Mouse (Mus musculus) kidney, embryonic 14.5 days (tissue): ENCODE results near the gene Sms. TPM values are rescaled to one million over a fixed set of nuclear protein-coding genes. Genes with fewer than 3 reads are reported as not detected.

Experiments used
- ATAC-seq: fragments of 200-750 bp; cut with Nextera tagmentation; 2 replicates; pipeline ENCODE4 v1.8.0; 2017; ENCODE audit warnings: moderate number of reproducible peaks, mild to moderate bottlenecking, moderate TSS enrichment, moderate library complexity; ENCODE audit not compliant: low FRiP score, low TSS enrichment
- H3K27ac ChIP-seq: fragments of 300-500 bp; sonication (generic); 2 replicates; pipeline ENCODE4 v1.5.1; 2014; ENCODE audit warnings: low read depth, mild to moderate bottlenecking, low read length, moderate library complexity, mixed read lengths
- H3K27me3 ChIP-seq: fragments of 300-500 bp; sonication (generic); 2 replicates; pipeline ENCODE4 v1.6.1; 2014; ENCODE audit warnings: mild to moderate bottlenecking, low read length; ENCODE audit not compliant: control insufficient read depth, insufficient read depth
- H3K36me3 ChIP-seq: fragments of 300-500 bp; sonication (generic); 2 replicates; pipeline ENCODE4 v1.6.1; 2014; ENCODE audit warnings: low read length, mixed read lengths; ENCODE audit not compliant: control insufficient read depth, insufficient read depth
- H3K4me1 ChIP-seq: fragments of 300-500 bp; sonication (generic); 2 replicates; pipeline ENCODE4 v1.6.1; 2014; ENCODE audit warnings: low read length, mixed read lengths; ENCODE audit not compliant: control insufficient read depth, insufficient read depth
- H3K4me2 ChIP-seq: fragments of 300-500 bp; sonication (generic); replicated peaks from 2 replicates; pipeline ENCODE4 v1.6.1; 2014; ENCODE audit warnings: low read depth, mild to moderate bottlenecking, low read length
- H3K4me3 ChIP-seq: fragments of 300-500 bp; sonication (generic); 2 replicates; pipeline ENCODE4 v1.5.1; 2014; ENCODE audit warnings: mild to moderate bottlenecking, low read length
- H3K9ac ChIP-seq: fragments of 300-500 bp; sonication (generic); 2 replicates; pipeline ENCODE4 v1.6.1; 2014; ENCODE audit warnings: low read depth, mild to moderate bottlenecking, low read length, moderate library complexity
- H3K9me3 ChIP-seq: fragments of 300-500 bp; sonication (generic); 2 replicates; pipeline ENCODE4 v1.6.1; 2016; ENCODE audit warnings: low read length; ENCODE audit not compliant: control insufficient read depth
- WGBS: fragments of 180-500 bp; shearing (Covaris S2); extraction: QIAGEN DNeasy Blood & Tissue Kit; methylation state at CpG from one replicate; pipeline ENCODE4 v1.1.7; 2014; 5-methylcytosine and 5-hydroxymethylcytosine counted together
- polyA plus RNA-seq: library from polyadenylated mRNA; unstranded; fragments of >200 nt; fragmentation: Nextera tagmentation; extraction: Ambion mirVana; gene quantifications from 2 replicates; pipeline ENCODE4 v1.2.1, GENCODE M21; 2014

The Sms gene
- polyA plus RNA-seq, 1 experiment from 2014 or later, result 77.7 TPM

DNA sequence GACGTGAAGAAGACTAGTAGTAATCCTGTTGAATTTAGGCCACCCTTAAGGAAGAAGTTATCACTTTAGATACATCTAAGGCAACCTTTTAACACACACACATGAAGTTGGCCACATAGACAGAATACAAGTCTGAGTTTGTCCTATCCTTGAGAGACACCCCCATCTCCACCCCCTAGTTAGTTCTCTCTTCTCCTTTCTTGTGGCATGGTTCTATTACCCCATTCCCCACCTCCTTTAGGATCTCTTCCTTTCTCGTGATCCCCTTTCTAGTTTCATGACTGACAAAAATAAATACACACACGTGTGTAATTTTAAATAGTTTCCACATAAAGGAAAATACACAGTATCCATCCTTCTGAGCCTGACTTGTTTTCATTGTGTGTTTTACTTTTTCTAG lies 23.3 kb downstream of the Sms start:
- Histone ChIP-seq H3K9me3 (no peaks in the 10 kb centered on the region), H3K27me3 (no peaks in the 10 kb centered on the region), H3K27ac (no peak overlapping the region), H3K4me1 (no peaks in the 10 kb centered on the region), H3K36me3 (peaks cover 3% of the 10 kb centered on the region; the same call in 1 of the 2 replicates), H3K9ac (no peak overlapping the region), H3K4me3 (no peak overlapping the region), H3K4me2 (no peak overlapping the region)
- no peak for ATAC-seq
- 82% methylated on average over 3 of the region's 3 CpGs for WGBS

DNA sequence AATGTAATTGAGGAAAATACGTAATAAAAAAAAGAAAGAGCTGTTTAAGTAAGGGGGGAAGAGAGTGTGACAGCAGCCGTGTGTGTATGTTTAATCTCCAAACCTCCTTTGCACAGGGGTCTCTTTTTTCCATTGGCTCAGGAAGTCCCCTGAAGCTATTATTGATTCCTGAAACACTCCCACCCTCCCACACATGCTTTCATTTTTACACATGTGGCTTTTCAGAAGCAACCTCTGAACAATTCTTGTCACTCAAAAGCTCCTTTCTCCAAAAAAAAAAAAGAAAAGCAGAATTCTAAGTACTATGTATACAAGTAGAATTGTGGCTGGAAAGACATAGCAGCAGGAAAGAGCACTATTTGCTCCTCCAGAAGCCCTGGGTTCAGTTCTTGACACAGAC lies 24.0 kb downstream of the Sms start:
- H3K36me3 ChIP-seq, result peaks cover 3% of the 10 kb centered on the region; the same call in 1 of the 2 replicates
- no peak overlapping the region for H3K27ac ChIP-seq
- ATAC-seq, result no peak
- H3K4me3 ChIP-seq, result no peak overlapping the region
- H3K4me1 ChIP-seq, result no peaks in the 10 kb centered on the region
- WGBS, result 63% methylated on average over 2 of the region's 2 CpGs
- H3K9me3 ChIP-seq, result no peaks in the 10 kb centered on the region
- H3K4me2 ChIP-seq, result no peak overlapping the region
- no peak overlapping the region for H3K9ac ChIP-seq
- no peaks in the 10 kb centered on the region for H3K27me3 ChIP-seq

DNA sequence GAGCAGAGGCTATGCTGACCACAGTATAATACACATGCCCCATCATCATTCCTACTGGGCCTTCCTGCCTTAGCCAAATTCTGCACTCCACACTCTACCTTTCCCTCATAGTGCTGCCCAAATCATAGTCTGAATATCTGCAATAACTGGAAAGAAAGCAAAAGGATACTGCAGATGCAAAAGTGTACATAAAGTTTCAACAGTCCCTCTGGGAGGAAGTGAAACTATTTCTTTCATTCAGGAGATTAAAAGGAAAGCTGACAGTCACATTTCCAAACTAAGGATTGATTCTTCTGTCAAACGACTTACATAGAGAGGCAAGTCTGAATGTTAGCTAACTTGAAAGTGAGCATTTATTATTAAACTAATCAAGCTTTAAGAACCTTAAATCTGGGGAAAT lies 26.1 kb downstream of the Sms start:
- Histone ChIP-seq H3K36me3 (peaks cover 3% of the 10 kb centered on the region; the same call in 1 of the 2 replicates), H3K4me1 (no peaks in the 10 kb centered on the region), H3K9me3 (no peaks in the 10 kb centered on the region), H3K4me2 (no peak overlapping the region), H3K27ac (no peak overlapping the region), H3K4me3 (no peak overlapping the region), H3K27me3 (no peaks in the 10 kb centered on the region), H3K9ac (no peak overlapping the region)
- no peak for ATAC-seq
- WGBS, result 86% methylated on average over 1 of the region's 1 CpGs

DNA sequence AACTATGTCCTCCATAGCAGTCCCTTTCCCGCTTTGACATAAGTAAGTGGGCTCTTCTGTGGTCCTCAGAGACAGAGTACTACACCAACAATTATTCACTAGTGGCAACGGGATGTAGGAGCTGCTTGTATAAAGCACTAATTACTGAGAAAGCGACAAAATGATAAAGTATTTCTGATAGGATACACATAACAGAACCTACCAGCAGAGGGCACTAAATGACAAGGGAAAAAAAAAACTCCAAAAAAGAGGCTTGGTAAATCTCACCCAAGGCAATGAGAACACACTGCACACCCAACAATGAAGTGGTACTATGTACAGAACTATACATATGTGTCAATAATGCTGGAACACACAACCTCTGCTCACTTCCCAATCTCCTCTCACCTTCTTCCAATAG lies 29.4 kb downstream of the Sms start:
- no peak overlapping the region for H3K4me3 ChIP-seq
- H3K27ac ChIP-seq, result no peak overlapping the region
- ATAC-seq, result no peak
- no peaks in the 10 kb centered on the region for H3K27me3 ChIP-seq
- no peaks in the 10 kb centered on the region for H3K9me3 ChIP-seq
- H3K4me2 ChIP-seq, result no peak overlapping the region
- WGBS, result 83% methylated on average over 3 of the region's 3 CpGs
- no peak overlapping the region for H3K9ac ChIP-seq
- H3K4me1 ChIP-seq, result no peaks in the 10 kb centered on the region
- H3K36me3 ChIP-seq, result no peaks in the 10 kb centered on the region; the same call in 1 of the 2 replicates

DNA sequence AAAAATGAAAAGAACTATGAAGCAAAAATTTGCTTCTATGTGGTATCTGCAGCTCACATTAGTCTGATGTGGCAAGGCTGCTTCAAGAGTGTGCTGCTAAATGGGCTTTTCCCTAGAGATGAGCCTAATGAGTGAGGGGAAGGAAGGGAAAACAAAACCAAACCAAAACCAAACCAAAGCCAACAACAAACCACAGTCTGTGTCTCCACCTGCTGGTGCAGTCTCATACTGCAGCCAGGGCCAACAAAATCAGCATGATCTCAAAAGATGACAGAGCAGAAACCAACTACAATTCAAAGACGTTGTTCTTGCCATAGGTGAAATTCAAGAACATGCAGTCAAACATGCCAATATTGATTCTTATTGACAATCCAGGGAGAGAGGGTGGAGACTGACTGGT lies 37.7 kb downstream of the Sms start:
- 65% methylated on average over 1 of the region's 1 CpGs for WGBS
- Histone ChIP-seq H3K4me1 (no peaks in the 10 kb centered on the region), H3K9me3 (no peaks in the 10 kb centered on the region), H3K4me3 (no peak overlapping the region), H3K36me3 (no peaks in the 10 kb centered on the region; the same call in 1 of the 2 replicates), H3K27ac (no peak overlapping the region), H3K27me3 (no peaks in the 10 kb centered on the region), H3K4me2 (no peak overlapping the region), H3K9ac (no peak overlapping the region)
- ATAC-seq, result no peak

DNA sequence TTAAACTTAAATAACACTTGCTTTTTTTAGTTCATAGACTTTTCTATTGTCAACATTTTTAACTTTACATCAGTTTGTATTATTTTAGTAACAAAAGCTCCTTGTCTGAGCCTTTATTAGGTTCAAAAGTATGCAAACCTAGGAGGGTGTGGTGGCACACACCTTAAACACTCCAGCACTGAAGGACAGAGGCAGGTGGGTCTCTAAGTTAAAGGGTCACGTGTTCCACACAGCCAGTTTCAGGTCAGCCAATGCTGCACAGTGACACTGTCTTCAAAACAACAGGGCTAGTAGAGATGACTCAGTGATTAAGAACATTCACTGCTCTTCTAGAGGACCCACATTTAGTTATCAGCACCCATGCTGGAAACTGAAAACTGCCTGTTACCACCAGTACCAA lies 43.1 kb downstream of the Sms start:
- Histone ChIP-seq H3K9ac (no peak overlapping the region), H3K27ac (no peak overlapping the region), H3K27me3 (no peaks in the 10 kb centered on the region), H3K4me2 (no peak overlapping the region), H3K4me1 (no peaks in the 10 kb centered on the region), H3K9me3 (no peaks in the 10 kb centered on the region), H3K36me3 (no peaks in the 10 kb centered on the region; the same call in 1 of the 2 replicates), H3K4me3 (no peak overlapping the region)
- ATAC-seq, result no peak
- WGBS, result 63% methylated on average over 1 of the region's 1 CpGs

DNA sequence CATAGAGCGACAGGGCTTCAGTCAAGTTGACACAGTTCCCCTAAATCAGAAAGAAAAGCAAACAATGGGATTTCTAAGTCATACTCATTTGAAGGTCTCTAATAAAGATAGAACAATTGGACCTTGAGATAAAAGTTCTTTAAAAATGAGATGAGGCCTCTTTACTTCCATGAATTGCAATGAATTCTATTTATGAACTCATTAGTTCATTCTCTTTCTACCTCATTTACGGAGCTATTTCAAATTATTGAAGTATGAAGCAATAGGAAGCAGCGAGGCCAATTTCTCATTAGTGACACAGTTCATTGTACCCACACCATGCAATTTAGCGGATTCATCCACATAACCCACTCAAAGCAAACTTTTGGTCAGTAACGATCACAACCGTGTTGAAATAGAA lies 44.7 kb downstream of the Sms start:
- 91% methylated on average over 6 of the region's 6 CpGs for WGBS
- Histone ChIP-seq H3K4me2 (no peak overlapping the region), H3K27ac (no peak overlapping the region), H3K4me3 (no peak overlapping the region), H3K9ac (no peak overlapping the region), H3K9me3 (no peaks in the 10 kb centered on the region), H3K27me3 (no peaks in the 10 kb centered on the region), H3K36me3 (no peaks in the 10 kb centered on the region; the same call in 1 of the 2 replicates), H3K4me1 (no peaks in the 10 kb centered on the region)
- ATAC-seq, result no peak

DNA sequence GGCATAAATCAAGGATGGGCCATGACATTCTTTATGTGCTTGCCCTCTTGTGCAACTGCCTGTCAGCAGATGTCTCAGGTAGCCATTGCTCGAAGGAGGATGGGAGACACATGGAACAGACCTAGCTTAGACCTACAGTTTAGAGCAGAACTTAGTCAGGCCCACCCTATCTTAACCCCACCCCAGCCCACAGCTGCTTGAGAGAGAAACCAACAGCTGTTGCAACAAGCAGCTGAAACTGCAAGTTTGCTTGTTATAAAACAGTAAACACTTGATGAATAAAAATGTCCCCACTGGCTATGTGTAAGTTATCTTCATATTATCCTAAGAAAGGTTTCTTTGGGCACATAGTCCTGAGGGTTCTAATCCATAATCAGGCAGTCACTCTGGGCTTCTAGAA lies 57.3 kb downstream of the Sms start:
- Histone ChIP-seq H3K36me3 (no peaks in the 10 kb centered on the region), H3K9me3 (no peaks in the 10 kb centered on the region), H3K27me3 (no peaks in the 10 kb centered on the region), H3K4me2 (no peak overlapping the region), H3K4me3 (no peak overlapping the region), H3K9ac (no peak overlapping the region), H3K4me1 (no peaks in the 10 kb centered on the region), H3K27ac (no peak overlapping the region)
- WGBS, result 65% methylated on average over 1 of the region's 1 CpGs
- no peak for ATAC-seq

DNA sequence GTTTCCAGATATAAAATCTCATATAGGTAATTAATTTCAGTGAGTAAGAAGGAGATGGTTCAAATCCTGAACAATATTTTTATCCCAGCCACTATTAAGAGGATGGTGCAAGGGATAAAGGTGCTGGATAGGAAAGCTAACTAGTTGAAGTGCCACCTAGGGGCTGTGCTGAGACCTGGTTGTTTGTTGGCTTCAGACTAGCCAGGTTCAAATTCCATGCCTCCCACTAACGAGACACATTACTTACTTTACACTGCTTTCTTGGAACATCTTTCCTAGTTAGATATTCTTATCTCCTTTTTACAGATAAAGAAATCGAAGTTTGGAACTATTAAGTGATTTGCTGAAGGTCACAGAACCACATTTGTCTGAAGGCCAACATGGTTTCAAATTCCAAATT lies 72.6 kb downstream of the Sms start:
- Histone ChIP-seq H3K27me3 (no peaks in the 10 kb centered on the region), H3K36me3 (no peaks in the 10 kb centered on the region), H3K9me3 (no peaks in the 10 kb centered on the region), H3K9ac (no peak overlapping the region), H3K4me1 (no peaks in the 10 kb centered on the region), H3K4me3 (no peak overlapping the region), H3K27ac (no peak overlapping the region), H3K4me2 (no peak overlapping the region)
- WGBS, result 66% methylated on average over 2 of the region's 2 CpGs
- no peak for ATAC-seq

DNA sequence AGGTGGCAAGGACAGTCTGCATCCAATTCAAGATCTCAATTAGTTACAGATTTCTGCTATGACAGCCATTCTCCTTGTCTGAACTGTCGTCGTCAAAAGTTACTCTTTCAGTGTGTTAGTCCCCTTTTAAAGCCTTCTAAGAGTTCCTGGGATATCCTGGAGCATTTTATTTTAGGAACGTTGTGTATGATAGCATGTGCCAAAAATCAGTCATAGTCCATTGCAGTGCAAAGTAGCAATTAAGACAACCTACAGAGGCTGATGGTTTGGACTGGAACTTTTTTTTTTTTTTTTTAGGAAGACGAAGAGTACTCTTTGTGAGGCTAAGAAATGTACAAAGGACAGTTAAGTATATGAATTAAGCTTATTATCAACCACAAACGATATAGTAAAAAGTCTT lies 76.9 kb downstream of the Sms start, which contains the start of gene Phex:
TSS of gene Phex (minus strand) at position 101 of the 400 bp plus-strand sequence.
- no peak within 1 kb of the TSS for H3K4me2 ChIP-seq
- H3K27ac ChIP-seq, result no peak within 1 kb of the TSS
- no peaks in the 10 kb centered on the region for H3K27me3 ChIP-seq
- H3K4me3 ChIP-seq, result no peak within 1 kb of the TSS
- H3K9me3 ChIP-seq, result no peaks in the 10 kb centered on the region
- no peaks in the 10 kb centered on the region for H3K36me3 ChIP-seq
- WGBS, result 66% methylated on average over 5 of the region's 5 CpGs
- no peak within 1 kb of the TSS for H3K9ac ChIP-seq
- H3K4me1 ChIP-seq, result no peaks in the 10 kb centered on the region
- no peak for ATAC-seq
